Mouse (Mus musculus): ENCODE measurements around the gene Slamf8. TPM values are rescaled to one million over a fixed set of nuclear protein-coding genes. Genes with fewer than 3 reads are reported as not detected.

Gene Slamf8
- total RNA-seq, 1 experiment, result not detected

- H3K9ac ChIP-seq (ENCODE audit: insufficient read depth, low read depth, low read length, poor library complexity, severe bottlenecking), result no peak overlapping the region
- in situ Hi-C loops (cut with MboI; ENCODE audit: low sequenced_read_pairs in 2 of 2, unreplicated experiment in 2 of 2), result no loop called here
Observed at GRCm38 (mm10) chr1:172546062-172546461, 44.3 kb downstream of the Slamf8 start.

GRCm38 (mm10) chr1:172540283-172540820, 50.0 kb downstream of the Slamf8 start:
- Histone ChIP-seq H3K4me1 (ENCODE audit: control insufficient read depth in 2 of 2, insufficient read depth in 2 of 2, low read length in 2 of 2, poor library complexity in 1 of 2) (0 out of 4 replicates have a peak, but pooled peaks cover 0 to 2% of the 10 kb centered on the region in 2 experiments), H3K9ac (ENCODE audit: insufficient read depth, low read depth, low read length, poor library complexity, severe bottlenecking) (no peak overlapping the region), H3K36me3 (ENCODE audit: control insufficient read depth, insufficient read depth, low read length, poor library complexity, severe bottlenecking) (no peaks in the 10 kb centered on the region), H3K9me3 (ENCODE audit: control insufficient read depth, insufficient read depth, low read depth, low read length) (no peaks in the 10 kb centered on the region), H3K27ac (ENCODE audit: insufficient read depth, low read depth, low read length, poor library complexity, severe bottlenecking) (no peak overlapping the region), H3K4me3 (ENCODE audit: insufficient read depth in 1 of 2, low read depth in 1 of 2, low read length in 2 of 2, poor library complexity in 1 of 2, severe bottlenecking in 1 of 2) (no peak overlapping the region)
- DNase-seq (ENCODE audit: low read depth, low spot score), result no peak
- in situ Hi-C loops (cut with MboI; ENCODE audit: low sequenced_read_pairs in 2 of 2, unreplicated experiment in 2 of 2), result no loop called here
- TF ChIP-seq CHD2 (IDR thresholded peaks at IDR 0.05; ENCODE audit: low read depth, low read length) (no peak), ZC3H11A (IDR thresholded peaks at IDR 0.05; ENCODE audit: borderline replicate concordance, low read depth, low read length) (no peak), HCFC1 (IDR thresholded peaks at IDR 0.05; ENCODE audit: borderline replicate concordance, insufficient read depth, low read length) (no peak), MAFK (IDR thresholded peaks at IDR 0.05; ENCODE audit: insufficient read depth, low read depth, low read length) (no peak), ZNF384 (IDR thresholded peaks at IDR 0.05; ENCODE audit: low read depth, low read length) (no peak)

More at GRCm38 (mm10) chr1:172546062-172546461, 44.3 kb downstream of the Slamf8 start:
- Histone ChIP-seq H3K36me3 (ENCODE audit: control insufficient read depth, insufficient read depth, low read length, poor library complexity, severe bottlenecking) (no peaks in the 10 kb centered on the region), H3K27ac (ENCODE audit: insufficient read depth, low read depth, low read length, poor library complexity, severe bottlenecking) (no peak overlapping the region), H3K4me1 (ENCODE audit: control insufficient read depth in 2 of 2, insufficient read depth in 2 of 2, low read length in 2 of 2, poor library complexity in 1 of 2) (peaks cover 2 to 11% of the 10 kb centered on the region in 2 experiments; a peak in 3 of 4 replicates), H3K4me3 (ENCODE audit: insufficient read depth in 1 of 2, low read depth in 1 of 2, low read length in 2 of 2, poor library complexity in 1 of 2, severe bottlenecking in 1 of 2) (no peak overlapping the region), H3K9me3 (ENCODE audit: control insufficient read depth, insufficient read depth, low read depth, low read length) (no peaks in the 10 kb centered on the region)
- DNase-seq (ENCODE audit: low read depth, low spot score), result no peak
- TF ChIP-seq CHD2 (IDR thresholded peaks at IDR 0.05; ENCODE audit: low read depth, low read length) (no peak), HCFC1 (IDR thresholded peaks at IDR 0.05; ENCODE audit: borderline replicate concordance, insufficient read depth, low read length) (no peak), MAFK (IDR thresholded peaks at IDR 0.05; ENCODE audit: insufficient read depth, low read depth, low read length) (no peak), ZNF384 (IDR thresholded peaks at IDR 0.05; ENCODE audit: low read depth, low read length) (no peak), ZC3H11A (IDR thresholded peaks at IDR 0.05; ENCODE audit: borderline replicate concordance, low read depth, low read length) (no peak)

DNA sequence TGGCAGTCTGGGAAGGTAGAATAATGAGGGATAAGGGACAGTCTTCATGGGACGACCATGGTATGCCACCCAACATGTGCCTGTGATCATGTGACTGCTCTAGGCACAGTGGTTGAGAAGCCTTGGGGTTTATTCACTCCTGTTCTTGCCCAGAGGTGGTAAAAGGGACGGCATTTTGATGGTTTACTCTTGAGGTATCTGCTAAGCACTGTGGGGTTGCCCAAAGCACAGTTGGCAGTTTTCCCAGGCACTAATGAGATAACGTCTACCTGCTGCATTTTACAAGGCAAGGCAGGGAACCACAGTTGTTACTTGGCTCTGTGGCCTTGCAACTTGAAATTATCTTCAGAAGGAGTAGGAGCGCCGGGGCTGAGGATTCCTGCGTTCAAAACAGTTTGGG, 50.5 kb downstream of the Slamf8 start:
- no peak overlapping the region for H3K4me3 ChIP-seq (ENCODE audit: insufficient read depth in 1 of 2, low read depth in 1 of 2, low read length in 2 of 2, poor library complexity in 1 of 2, severe bottlenecking in 1 of 2)
- H3K36me3 ChIP-seq (ENCODE audit: control insufficient read depth, insufficient read depth, low read length, poor library complexity, severe bottlenecking), result no peaks in the 10 kb centered on the region
- H3K27ac ChIP-seq (ENCODE audit: insufficient read depth, low read depth, low read length, poor library complexity, severe bottlenecking), result no peak overlapping the region
- TF ChIP-seq ZNF384 (IDR thresholded peaks at IDR 0.05; ENCODE audit: low read depth, low read length), result no peak
- TF ChIP-seq MAFK (IDR thresholded peaks at IDR 0.05; ENCODE audit: insufficient read depth, low read depth, low read length), result no peak
- no peak for TF ChIP-seq HCFC1 (IDR thresholded peaks at IDR 0.05; ENCODE audit: borderline replicate concordance, insufficient read depth, low read length)
- TF ChIP-seq ZC3H11A (IDR thresholded peaks at IDR 0.05; ENCODE audit: borderline replicate concordance, low read depth, low read length), result no peak
- H3K9me3 ChIP-seq (ENCODE audit: control insufficient read depth, insufficient read depth, low read depth, low read length), result no peaks in the 10 kb centered on the region
- in situ Hi-C loops (cut with MboI; ENCODE audit: low sequenced_read_pairs in 2 of 2, unreplicated experiment in 2 of 2), result no loop called here
- DNase-seq (ENCODE audit: low read depth, low spot score), result no peak
- no peak overlapping the region for H3K9ac ChIP-seq (ENCODE audit: insufficient read depth, low read depth, low read length, poor library complexity, severe bottlenecking)
- no peaks in the 10 kb centered on the region for H3K4me1 ChIP-seq (ENCODE audit: control insufficient read depth in 2 of 2, insufficient read depth in 2 of 2, low read length in 2 of 2, poor library complexity in 1 of 2)

DNA sequence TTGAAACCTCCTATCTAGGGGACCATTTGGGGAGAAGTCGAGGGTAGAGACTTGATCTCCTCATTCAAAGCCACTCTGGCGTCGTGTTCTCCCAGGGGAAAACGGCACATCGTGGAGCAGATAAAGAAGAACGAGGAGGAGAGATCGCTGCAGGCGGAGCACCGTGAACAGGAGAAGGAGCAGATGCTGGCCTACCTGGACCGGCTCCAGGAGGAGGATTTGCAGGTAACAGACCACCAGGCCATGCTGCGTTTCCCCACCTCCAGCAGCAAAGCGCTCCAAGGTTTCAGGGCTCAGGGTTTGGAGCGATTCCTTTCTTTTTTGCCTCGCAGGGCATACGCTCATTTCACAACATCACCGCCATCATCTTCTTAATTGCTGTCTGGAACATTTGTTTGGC, 55.3 kb downstream of the Slamf8 start:
- H3K4me3 ChIP-seq (ENCODE audit: insufficient read depth in 1 of 2, low read depth in 1 of 2, low read length in 2 of 2, poor library complexity in 1 of 2, severe bottlenecking in 1 of 2), result no peak overlapping the region
- H3K9ac ChIP-seq (ENCODE audit: insufficient read depth, low read depth, low read length, poor library complexity, severe bottlenecking), result no peak overlapping the region
- H3K36me3 ChIP-seq (ENCODE audit: control insufficient read depth, insufficient read depth, low read length, poor library complexity, severe bottlenecking), result no peaks in the 10 kb centered on the region
- TF ChIP-seq ZC3H11A (IDR thresholded peaks at IDR 0.05; ENCODE audit: borderline replicate concordance, low read depth, low read length), result no peak
- no peak for DNase-seq (ENCODE audit: low read depth, low spot score)
- peaks cover 5 to 8% of the 10 kb centered on the region in 2 experiments; a peak in 3 of 4 replicates for H3K4me1 ChIP-seq (ENCODE audit: control insufficient read depth in 2 of 2, insufficient read depth in 2 of 2, low read length in 2 of 2, poor library complexity in 1 of 2)
- H3K27ac ChIP-seq (ENCODE audit: insufficient read depth, low read depth, low read length, poor library complexity, severe bottlenecking), result no peak overlapping the region
- no peaks in the 10 kb centered on the region for H3K9me3 ChIP-seq (ENCODE audit: control insufficient read depth, insufficient read depth, low read depth, low read length)
- in situ Hi-C loops (cut with MboI; ENCODE audit: low sequenced_read_pairs in 2 of 2, unreplicated experiment in 2 of 2), result no loop called here

DNA sequence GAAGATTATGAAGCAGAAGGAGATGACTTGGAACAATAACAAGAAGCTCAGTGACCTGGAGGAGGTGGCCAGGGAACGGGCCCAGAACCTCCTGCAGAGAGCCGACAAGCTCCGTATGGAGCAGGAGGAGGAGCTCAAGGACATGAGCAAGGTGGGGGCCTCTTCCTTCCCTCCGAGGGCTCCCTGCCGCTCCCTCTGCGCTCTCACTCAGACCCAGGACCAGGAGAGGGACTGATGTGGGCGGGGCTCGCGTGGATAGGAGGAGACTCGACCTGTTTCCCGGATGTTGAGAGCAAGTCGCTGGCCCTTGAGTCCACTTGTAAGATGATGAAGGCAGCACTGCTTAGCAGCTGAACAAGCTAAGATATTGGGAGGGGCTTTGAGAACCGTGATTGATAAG, 57.8 kb downstream of the Slamf8 start:
- Histone ChIP-seq H3K9me3 (ENCODE audit: control insufficient read depth, insufficient read depth, low read depth, low read length) (no peaks in the 10 kb centered on the region), H3K9ac (ENCODE audit: insufficient read depth, low read depth, low read length, poor library complexity, severe bottlenecking) (no peak overlapping the region), H3K4me1 (ENCODE audit: control insufficient read depth in 2 of 2, insufficient read depth in 2 of 2, low read length in 2 of 2, poor library complexity in 1 of 2) (peaks cover 5 to 8% of the 10 kb centered on the region in 2 experiments; a peak in 3 of 4 replicates), H3K27ac (ENCODE audit: insufficient read depth, low read depth, low read length, poor library complexity, severe bottlenecking) (no peak overlapping the region), H3K4me3 (ENCODE audit: insufficient read depth in 1 of 2, low read depth in 1 of 2, low read length in 2 of 2, poor library complexity in 1 of 2, severe bottlenecking in 1 of 2) (peak overlapping the region; percentile 3 to 46; a peak in 3 of 4 replicates), H3K36me3 (ENCODE audit: control insufficient read depth, insufficient read depth, low read length, poor library complexity, severe bottlenecking) (no peaks in the 10 kb centered on the region)
- no peak for DNase-seq (ENCODE audit: low read depth, low spot score)
- in situ Hi-C loops (cut with MboI; ENCODE audit: low sequenced_read_pairs in 2 of 2, unreplicated experiment in 2 of 2), result no loop called here
- no peak for TF ChIP-seq MAFK (IDR thresholded peaks at IDR 0.05; ENCODE audit: insufficient read depth, low read depth, low read length)
- no peak for TF ChIP-seq CHD2 (IDR thresholded peaks at IDR 0.05; ENCODE audit: low read depth, low read length)
- no peak for TF ChIP-seq ZNF384 (IDR thresholded peaks at IDR 0.05; ENCODE audit: low read depth, low read length)
- no peak for TF ChIP-seq HCFC1 (IDR thresholded peaks at IDR 0.05; ENCODE audit: borderline replicate concordance, insufficient read depth, low read length)
- TF ChIP-seq ZC3H11A (IDR thresholded peaks at IDR 0.05; ENCODE audit: borderline replicate concordance, low read depth, low read length), result no peak

Other genes starting within 250 kb of the Slamf8 start
- gene Kcnj10, start 249.4 kb downstream of the Slamf8 start, total RNA-seq (2012; rRNA removed), result 0.80 and 1.2 TPM in 2 replicates
- gene Pigm, start 214.0 kb downstream of the Slamf8 start, total RNA-seq (2012; rRNA removed), result 25.4 and 25.6 TPM in 2 replicates
- 1.6 and 2.7 TPM in 2 replicates for gene Slamf9, start 115.2 kb downstream of the Slamf8 start, total RNA-seq (2012; rRNA removed)
- 45.6 and 80.3 TPM in 2 replicates for gene Igsf9, start 108.8 kb downstream of the Slamf8 start, total RNA-seq (2012; rRNA removed)
- gene Tagln2, start 90.5 kb downstream of the Slamf8 start, total RNA-seq (2012; rRNA removed), result 112 and 131 TPM in 2 replicates
- 0.67 and 1.2 TPM in 2 replicates for gene Cfap45, start 69.8 kb downstream of the Slamf8 start, total RNA-seq (2012; rRNA removed)
- gene Vsig8, start 34.6 kb downstream of the Slamf8 start, total RNA-seq (2012; rRNA removed), result 0.09 and 0.26 TPM in 2 replicates
- not detected in 2 replicates for gene Fcrl6, start 12.0 kb upstream of the Slamf8 start, total RNA-seq (2012; rRNA removed)
- gene Dusp23, start 42.4 kb upstream of the Slamf8 start, total RNA-seq (2012; rRNA removed), result 0.13 TPM in 1 of 2 replicates, not detected in the other
- not detected in 2 replicates for gene Crp, start 107.5 kb upstream of the Slamf8 start, total RNA-seq (2012; rRNA removed)